Mouse (Mus musculus) liver, embryonic 12.5 days (tissue): ENCODE measurements around the gene Sfxn5. TPM values are rescaled to one million over a fixed set of nuclear protein-coding genes. Genes with fewer than 3 reads are reported as not detected.

Source experiments
- ATAC-seq: fragments of 200-750 bp; cut with Nextera tagmentation; 2 replicates; pipeline ENCODE4 v1.8.0; 2017; ENCODE audit warnings: moderate number of reproducible peaks, mild to moderate bottlenecking, moderate library complexity
- H3K27ac ChIP-seq: fragments of 300-500 bp; sonication (generic); 2 replicates; pipeline ENCODE4 v1.5.1; 2016; ENCODE audit warnings: mild to moderate bottlenecking
- H3K27me3 ChIP-seq: fragments of 300-500 bp; sonication (generic); replicated peaks from 2 replicates; pipeline ENCODE4 v1.6.1; 2016; ENCODE audit warnings: mild to moderate bottlenecking, moderate library complexity
- H3K36me3 ChIP-seq: fragments of 300-500 bp; sonication (generic); 2 replicates; pipeline ENCODE4 v1.6.1; 2016; ENCODE audit warnings: mild to moderate bottlenecking, moderate library complexity
- H3K4me1 ChIP-seq: fragments of 300-500 bp; sonication (generic); 2 replicates; pipeline ENCODE4 v1.6.1; 2016
- H3K4me2 ChIP-seq: fragments of 300-500 bp; sonication (generic); 2 replicates; pipeline ENCODE4 v1.6.1; 2016; ENCODE audit warnings: mild to moderate bottlenecking, moderate library complexity
- H3K4me3 ChIP-seq: fragments of 300-500 bp; sonication (generic); 2 replicates; pipeline ENCODE4 v1.5.1; 2016; ENCODE audit warnings: mild to moderate bottlenecking, moderate library complexity
- H3K9ac ChIP-seq: fragments of 300-500 bp; sonication (generic); 2 replicates; pipeline ENCODE4 v1.6.1; 2016; ENCODE audit warnings: mild to moderate bottlenecking, moderate library complexity
- H3K9me3 ChIP-seq: fragments of 300-500 bp; sonication (generic); replicated peaks from 2 replicates; pipeline ENCODE4 v1.6.1; 2016; ENCODE audit warnings: mild to moderate bottlenecking, moderate library complexity
- WGBS: fragments of 180-500 bp; shearing (Covaris S2); methylation state at CpG from one replicate; pipeline ENCODE4 v1.1.7; 2016; ENCODE audit not compliant: insufficient replicate concordance; 5-methylcytosine and 5-hydroxymethylcytosine counted together
- polyA plus RNA-seq: library from polyadenylated mRNA; unstranded; fragments of >200 nt; fragmentation: Nextera tagmentation; extraction: Ambion mirVana; gene quantifications from 2 replicates; pipeline ENCODE4 v1.2.1, GENCODE M21; 2016

Sfxn5 gene
- polyA plus RNA-seq, 1 experiment from 2014 or later: 3.1 TPM

DNA sequence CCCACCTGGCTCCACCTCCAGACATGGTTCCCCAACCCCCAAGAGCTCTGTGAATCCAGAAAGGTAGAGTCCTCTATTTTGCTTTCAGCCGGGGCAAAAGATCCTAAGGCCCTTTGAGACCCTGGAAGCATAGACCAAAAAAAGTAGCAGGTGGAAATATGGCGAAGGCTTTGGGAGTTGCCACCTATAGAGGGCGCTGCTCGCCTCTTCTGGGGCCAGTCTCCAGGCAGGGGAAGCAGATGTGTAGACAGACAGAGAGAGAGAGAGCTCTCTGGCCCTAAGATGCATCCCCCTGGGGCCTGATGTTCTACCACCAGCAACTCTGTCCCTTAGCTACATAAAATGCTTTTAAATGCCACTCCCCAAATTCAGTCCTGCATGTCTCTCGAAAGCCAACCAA is 96.2 kb downstream of the Sfxn5 start:
- Histone ChIP-seq H3K4me2 (no peak overlapping the region), H3K27me3 (peaks cover 6% of the 10 kb centered on the region; the same call in 1 of the 2 replicates), H3K9me3 (no peaks in the 10 kb centered on the region), H3K4me3 (no peak overlapping the region), H3K27ac (no peak overlapping the region), H3K36me3 (no peaks in the 10 kb centered on the region), H3K4me1 (peaks cover 18% of the 10 kb centered on the region), H3K9ac (no peak overlapping the region)
- no peak for ATAC-seq
- WGBS: 33% methylated on average over 5 of the region's 5 CpGs

DNA sequence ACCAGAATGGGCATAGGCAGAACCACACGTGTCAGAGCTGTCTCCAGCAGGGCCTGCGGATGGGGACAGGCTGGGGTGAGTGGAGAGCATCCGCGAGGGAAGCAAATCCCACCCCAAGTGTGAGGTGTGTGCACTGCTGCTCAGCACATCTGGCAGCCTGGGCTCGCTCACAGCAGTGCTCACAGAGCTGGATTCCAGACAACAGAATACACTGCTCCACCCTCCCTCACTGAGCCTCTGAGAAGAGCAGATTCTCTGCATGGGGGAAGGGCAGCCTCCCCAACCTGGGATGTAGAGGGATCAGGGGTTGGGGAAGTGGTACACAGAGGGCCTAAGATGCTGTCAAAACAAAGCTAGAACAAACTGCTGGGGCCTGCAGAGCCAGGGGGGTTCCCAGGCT is 98.4 kb downstream of the Sfxn5 start:
- no peak overlapping the region for H3K27ac ChIP-seq

DNA sequence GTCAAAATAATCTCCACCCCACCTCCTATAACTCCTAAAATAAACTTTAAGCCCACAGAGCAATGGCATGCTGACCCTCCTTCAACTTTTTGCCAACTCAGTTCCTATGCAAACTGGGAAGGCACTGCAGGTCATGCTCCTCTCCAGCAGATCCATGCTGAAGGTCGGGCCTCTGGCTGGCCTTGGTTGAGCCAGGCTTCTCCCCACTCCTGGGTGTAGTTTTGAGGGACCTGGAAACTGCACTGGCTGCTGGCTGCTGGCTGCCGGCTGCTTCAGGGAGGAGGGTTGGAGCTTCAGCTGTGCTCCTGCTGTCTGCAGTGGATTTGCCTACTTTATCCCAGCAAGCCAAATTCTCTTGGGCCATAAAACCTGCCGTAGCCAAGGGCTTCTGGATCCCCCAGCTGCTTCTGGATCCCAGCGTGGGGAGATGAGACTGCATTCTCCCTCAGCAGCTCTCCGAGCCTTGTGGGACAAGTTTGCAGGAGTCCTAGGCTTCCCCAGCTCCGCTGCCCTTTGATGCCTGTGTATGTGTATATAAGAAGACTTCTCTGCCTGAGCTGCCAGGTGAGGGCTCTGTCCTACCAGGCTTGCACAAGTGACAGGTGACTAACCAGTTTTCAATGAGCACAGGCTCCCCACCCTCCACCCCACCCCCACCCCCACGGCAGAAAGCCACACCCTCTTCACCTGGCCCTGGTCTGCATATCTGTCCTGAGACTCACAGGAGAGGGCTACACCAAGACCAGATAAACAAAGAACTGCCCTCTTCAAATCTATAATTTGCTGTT is 100.2 kb downstream of the Sfxn5 start:
- H3K9me3 ChIP-seq: no peaks in the 10 kb centered on the region
- H3K27ac ChIP-seq: no peak overlapping the region
- peaks cover 16% of the 10 kb centered on the region; the same call in 1 of the 2 replicates for H3K27me3 ChIP-seq
- no peak overlapping the region for H3K4me3 ChIP-seq
- WGBS: 43% methylated on average over 7 of the region's 7 CpGs
- no peak overlapping the region for H3K9ac ChIP-seq
- H3K4me1 ChIP-seq: peaks cover 13% of the 10 kb centered on the region
- ATAC-seq: no peak
- H3K4me2 ChIP-seq: no peak overlapping the region
- H3K36me3 ChIP-seq: no peaks in the 10 kb centered on the region

More for the DNA sequence above, 98.4 kb downstream of the Sfxn5 start:
- 66% methylated on average over 5 of the region's 5 CpGs for WGBS
- no peak overlapping the region for H3K4me2 ChIP-seq
- peaks cover 18% of the 10 kb centered on the region for H3K4me1 ChIP-seq
- H3K27me3 ChIP-seq: peaks cover 16% of the 10 kb centered on the region; the same call in 1 of the 2 replicates
- H3K36me3 ChIP-seq: no peaks in the 10 kb centered on the region
- no peak for ATAC-seq
- H3K4me3 ChIP-seq: no peak overlapping the region
- no peaks in the 10 kb centered on the region for H3K9me3 ChIP-seq
- no peak overlapping the region for H3K9ac ChIP-seq

- H3K4me1 ChIP-seq: peaks cover 13% of the 10 kb centered on the region
- no peak overlapping the region for H3K4me3 ChIP-seq
- no peak overlapping the region for H3K4me2 ChIP-seq
- no peaks in the 10 kb centered on the region for H3K36me3 ChIP-seq
- no peak for ATAC-seq
- whole genome bisulfite sequencing: 47% methylated on average over 4 of the region's 4 CpGs
- no peak overlapping the region for H3K27ac ChIP-seq
- no peak overlapping the region for H3K9ac ChIP-seq
- no peaks in the 10 kb centered on the region for H3K9me3 ChIP-seq
- peaks cover 16% of the 10 kb centered on the region; the same call in 1 of the 2 replicates for H3K27me3 ChIP-seq
These were observed 101.2 kb downstream of the Sfxn5 start for GRCm38 (mm10) chr6:85232045-85232444.

- no peak overlapping the region for H3K4me2 ChIP-seq
- H3K9me3 ChIP-seq: no peaks in the 10 kb centered on the region
- H3K27me3 ChIP-seq: peaks cover 16% of the 10 kb centered on the region; the same call in 1 of the 2 replicates
- H3K4me3 ChIP-seq: no peak overlapping the region
- H3K4me1 ChIP-seq: peaks cover 13% of the 10 kb centered on the region
- no peak overlapping the region for H3K9ac ChIP-seq
- no peaks in the 10 kb centered on the region for H3K36me3 ChIP-seq
- H3K27ac ChIP-seq: no peak overlapping the region
- 31% methylated on average over 6 of the region's 6 CpGs for WGBS
- ATAC-seq: no peak
These were observed 101.8 kb downstream of the Sfxn5 start for GRCm38 (mm10) chr6:85231469-85231868.

GRCm38 (mm10) chr6:85230762-85231161 is 102.5 kb downstream of the Sfxn5 start:
- 47% methylated on average over 3 of the region's 3 CpGs for WGBS

GRCm38 (mm10) chr6:85227520-85227919 is 105.7 kb downstream of the Sfxn5 start:
- Histone ChIP-seq H3K4me3 (no peak overlapping the region), H3K27me3 (peaks cover 14% of the 10 kb centered on the region; the same call in 1 of the 2 replicates), H3K4me2 (no peak overlapping the region), H3K4me1 (no peaks in the 10 kb centered on the region), H3K9ac (no peak overlapping the region), H3K9me3 (no peaks in the 10 kb centered on the region), H3K36me3 (no peaks in the 10 kb centered on the region), H3K27ac (no peak overlapping the region)
- no peak for ATAC-seq
- WGBS: 62% methylated on average over 2 of the region's 2 CpGs

More at GRCm38 (mm10) chr6:85230762-85231161, 102.5 kb downstream of the Sfxn5 start:
- H3K4me2 ChIP-seq: no peak overlapping the region
- H3K4me3 ChIP-seq: no peak overlapping the region
- H3K4me1 ChIP-seq: peaks cover 13% of the 10 kb centered on the region
- H3K9me3 ChIP-seq: no peaks in the 10 kb centered on the region
- no peak overlapping the region for H3K9ac ChIP-seq
- no peak for ATAC-seq
- H3K27me3 ChIP-seq: peaks cover 16% of the 10 kb centered on the region; the same call in 1 of the 2 replicates
- no peaks in the 10 kb centered on the region for H3K36me3 ChIP-seq
- H3K27ac ChIP-seq: no peak overlapping the region

- 0 out of 2 replicates have a peak, but pooled peaks cover 6% of the 10 kb centered on the region for H3K27me3 ChIP-seq
- no peak overlapping the region for H3K4me3 ChIP-seq
- H3K9ac ChIP-seq: no peak overlapping the region
- no peaks in the 10 kb centered on the region for H3K36me3 ChIP-seq
- WGBS: 74% methylated on average over 9 of the region's 9 CpGs
- no peak for ATAC-seq
- no peak overlapping the region for H3K27ac ChIP-seq
- no peak overlapping the region for H3K4me2 ChIP-seq
- H3K9me3 ChIP-seq: no peaks in the 10 kb centered on the region
- H3K4me1 ChIP-seq: no peaks in the 10 kb centered on the region
These were observed 106.7 kb downstream of the Sfxn5 start for GRCm38 (mm10) chr6:85226570-85226969.

DNA sequence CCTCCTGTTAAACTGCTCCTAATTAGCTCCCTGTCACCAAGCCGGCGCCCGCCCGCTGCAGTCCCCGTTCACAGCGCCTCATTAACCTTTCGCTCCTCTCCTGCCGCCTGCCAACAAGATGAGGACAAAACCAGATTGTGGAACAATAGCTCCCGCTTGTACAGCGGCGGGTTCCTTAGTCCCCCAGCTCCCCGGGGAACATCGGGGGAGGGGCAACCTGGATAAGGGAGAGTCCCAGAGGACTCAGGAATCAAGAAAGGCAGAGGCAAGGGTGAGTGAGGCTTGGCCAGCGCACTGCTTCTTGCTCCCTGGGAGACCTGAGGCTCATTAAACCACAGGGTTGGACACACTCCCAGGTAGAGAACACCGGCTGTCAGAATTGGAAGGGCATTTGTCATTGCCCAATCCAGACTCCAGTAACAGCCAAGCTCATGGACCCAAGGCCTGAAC is 108.8 kb downstream of the Sfxn5 start:
- Histone ChIP-seq H3K27me3 (no peaks in the 10 kb centered on the region), H3K4me2 (no peak overlapping the region), H3K9ac (no peak overlapping the region), H3K27ac (no peak overlapping the region), H3K9me3 (no peaks in the 10 kb centered on the region), H3K4me1 (no peaks in the 10 kb centered on the region), H3K4me3 (no peak overlapping the region), H3K36me3 (no peaks in the 10 kb centered on the region)
- 62% methylated on average over 15 of the region's 15 CpGs for WGBS
- no peak for ATAC-seq

- Histone ChIP-seq H3K4me2 (no peak overlapping the region), H3K9ac (no peak overlapping the region), H3K27ac (no peak overlapping the region), H3K4me1 (no peaks in the 10 kb centered on the region), H3K9me3 (no peaks in the 10 kb centered on the region), H3K4me3 (no peak overlapping the region), H3K27me3 (no peaks in the 10 kb centered on the region), H3K36me3 (no peaks in the 10 kb centered on the region)
- ATAC-seq: no peak
- 66% methylated on average over 14 of the region's 14 CpGs for WGBS
These were observed 109.6 kb downstream of the Sfxn5 start for GRCm38 (mm10) chr6:85223498-85224150.

- ATAC-seq: no peak
- H3K9me3 ChIP-seq: no peaks in the 10 kb centered on the region
- H3K9ac ChIP-seq: no peak overlapping the region
- H3K4me3 ChIP-seq: no peak overlapping the region
- H3K27ac ChIP-seq: no peak overlapping the region
- no peaks in the 10 kb centered on the region for H3K4me1 ChIP-seq
- no peaks in the 10 kb centered on the region for H3K27me3 ChIP-seq
- no peak overlapping the region for H3K4me2 ChIP-seq
- 72% methylated on average over 10 of the region's 10 CpGs for WGBS
- no peaks in the 10 kb centered on the region for H3K36me3 ChIP-seq
These were observed 110.7 kb downstream of the Sfxn5 start for GRCm38 (mm10) chr6:85222551-85222950.

DNA sequence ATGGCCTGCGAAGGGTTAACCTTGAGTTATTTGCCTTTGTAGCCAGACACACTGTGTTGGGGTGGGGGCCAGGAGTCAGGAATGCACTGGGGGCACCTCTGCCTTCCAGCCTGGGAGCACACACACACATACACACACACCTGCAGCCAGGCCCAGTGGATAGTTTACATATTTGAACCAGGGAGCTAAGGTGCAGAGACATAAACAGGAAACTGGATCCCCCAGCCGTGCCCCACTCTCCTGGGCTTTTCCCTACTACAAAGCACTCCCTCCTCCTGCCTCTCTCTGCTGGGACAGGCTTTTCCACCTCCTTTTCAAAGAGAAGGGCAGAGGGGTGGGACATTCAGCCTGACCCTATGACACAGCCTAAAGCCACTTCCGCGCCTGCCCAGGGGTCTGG is 112.3 kb downstream of the Sfxn5 start:
- Histone ChIP-seq H3K4me1 (no peaks in the 10 kb centered on the region), H3K4me3 (no peak overlapping the region), H3K9me3 (no peaks in the 10 kb centered on the region), H3K9ac (no peak overlapping the region), H3K27ac (no peak overlapping the region), H3K4me2 (no peak overlapping the region), H3K27me3 (no peaks in the 10 kb centered on the region), H3K36me3 (no peaks in the 10 kb centered on the region)
- ATAC-seq: no peak
- WGBS: 56% methylated on average over 4 of the region's 4 CpGs
